Mouse (Mus musculus): Measurements from ENCODE around the gene Pdzd2.

The Pdzd2 gene

GRCm38 (mm10) chr15:12438081-12438480, 301.6 kb downstream of the Pdzd2 start:
- no peak for DNase-seq (ENCODE audit: inconsistent age in 2 of 2, low spot score in 1 of 2)

GRCm38 (mm10) chr15:12435910-12436309, 303.8 kb downstream of the Pdzd2 start:
- DNase-seq (ENCODE audit: inconsistent age in 2 of 2, low spot score in 1 of 2), result no peak

GRCm38 (mm10) chr15:12433893-12434599, 305.7 kb downstream of the Pdzd2 start:
- DNase-seq (ENCODE audit: inconsistent age in 2 of 2, low spot score in 1 of 2), result no peak

- no peak for DNase-seq (ENCODE audit: inconsistent age in 2 of 2, low spot score in 1 of 2)
Measured at GRCm38 (mm10) chr15:12432879-12433278, 306.8 kb downstream of the Pdzd2 start.

- DNase-seq (ENCODE audit: inconsistent age in 2 of 2, low spot score in 1 of 2), result peak; percentile 16 to 46
Measured at GRCm38 (mm10) chr15:12432320-12432719, 307.4 kb downstream of the Pdzd2 start.

- peak; percentile 79 to 82 for DNase-seq (ENCODE audit: inconsistent age in 2 of 2, low spot score in 1 of 2)
Measured at GRCm38 (mm10) chr15:12431684-12432083, 308.0 kb downstream of the Pdzd2 start.

- DNase-seq (ENCODE audit: inconsistent age in 2 of 2, low spot score in 1 of 2), result no peak
Measured at GRCm38 (mm10) chr15:12431188-12431587, 308.5 kb downstream of the Pdzd2 start.

- DNase-seq (ENCODE audit: inconsistent age in 2 of 2, low spot score in 1 of 2), result no peak
Measured at GRCm38 (mm10) chr15:12430670-12431069, 309.1 kb downstream of the Pdzd2 start.

GRCm38 (mm10) chr15:12429572-12430431, 309.9 kb downstream of the Pdzd2 start:
- DNase-seq (ENCODE audit: inconsistent age in 2 of 2, low spot score in 1 of 2), result no peak

- no peak for DNase-seq (ENCODE audit: inconsistent age in 2 of 2, low spot score in 1 of 2)
Measured at GRCm38 (mm10) chr15:12427818-12428217, 311.9 kb downstream of the Pdzd2 start.

GRCm38 (mm10) chr15:12426342-12426741, 313.4 kb downstream of the Pdzd2 start:
- no peak for DNase-seq (ENCODE audit: inconsistent age in 2 of 2, low spot score in 1 of 2)

GRCm38 (mm10) chr15:12425049-12425627, 314.6 kb downstream of the Pdzd2 start:
- no peak for DNase-seq (ENCODE audit: inconsistent age in 2 of 2, low spot score in 1 of 2)

- DNase-seq (ENCODE audit: inconsistent age in 2 of 2, low spot score in 1 of 2), result no peak
Measured at GRCm38 (mm10) chr15:12424187-12424586, 315.5 kb downstream of the Pdzd2 start.

GRCm38 (mm10) chr15:12420915-12421314, 318.8 kb downstream of the Pdzd2 start:
- DNase-seq (ENCODE audit: inconsistent age in 2 of 2, low spot score in 1 of 2), result no peak

GRCm38 (mm10) chr15:12420376-12420775, 319.3 kb downstream of the Pdzd2 start:
- no peak for DNase-seq (ENCODE audit: inconsistent age in 2 of 2, low spot score in 1 of 2)

- no peak for DNase-seq (ENCODE audit: inconsistent age in 2 of 2, low spot score in 1 of 2)
Measured at GRCm38 (mm10) chr15:12419446-12419845, 320.3 kb downstream of the Pdzd2 start.

GRCm38 (mm10) chr15:12415536-12416200, 324.1 kb downstream of the Pdzd2 start:
- no peak for DNase-seq (ENCODE audit: inconsistent age in 2 of 2, low spot score in 1 of 2)

- DNase-seq (ENCODE audit: inconsistent age in 2 of 2, low spot score in 1 of 2), result no peak
Measured at GRCm38 (mm10) chr15:12414696-12415095, 325.0 kb downstream of the Pdzd2 start.

GRCm38 (mm10) chr15:12408205-12408604, 331.5 kb downstream of the Pdzd2 start:
- DNase-seq (ENCODE audit: inconsistent age in 2 of 2, low spot score in 1 of 2), result no peak

GRCm38 (mm10) chr15:12405592-12405991, 334.1 kb downstream of the Pdzd2 start:
- no peak for DNase-seq (ENCODE audit: inconsistent age in 2 of 2, low spot score in 1 of 2)

GRCm38 (mm10) chr15:12397032-12397431, 342.7 kb downstream of the Pdzd2 start:
- no peak for DNase-seq (ENCODE audit: inconsistent age in 2 of 2, low spot score in 1 of 2)

Data from adrenal gland, adult (tissue).